Mouse (Mus musculus): ENCODE results near the gene Ptprd.

- TF ChIP-seq GATA1 (IDR thresholded peaks at IDR 0.05; ENCODE audit: borderline replicate concordance, low read length) (no peak), FLI1 (IDR thresholded peaks at IDR 0.05; ENCODE audit: low read length) (no peak)
These were observed 2238.4 kb downstream of the Ptprd start for GRCm38 (mm10) chr4:75973322-75973721.
